Mouse (Mus musculus) neutrophil, adult 65 days (primary cell): Measurements from ENCODE around the gene Brd9. TPM values are rescaled to one million over a fixed set of nuclear protein-coding genes. Genes with fewer than 3 reads are reported as not detected.

ENCODE experiments used
- total RNA-seq: library from RNA; stranded (reverse); gene quantifications from 2 replicates; pipeline ENCODE4 v1.2.4, GENCODE M21; 2023

The Brd9 gene
- 67.7 and 86.0 TPM in 2 replicates for total RNA-seq

DNA sequence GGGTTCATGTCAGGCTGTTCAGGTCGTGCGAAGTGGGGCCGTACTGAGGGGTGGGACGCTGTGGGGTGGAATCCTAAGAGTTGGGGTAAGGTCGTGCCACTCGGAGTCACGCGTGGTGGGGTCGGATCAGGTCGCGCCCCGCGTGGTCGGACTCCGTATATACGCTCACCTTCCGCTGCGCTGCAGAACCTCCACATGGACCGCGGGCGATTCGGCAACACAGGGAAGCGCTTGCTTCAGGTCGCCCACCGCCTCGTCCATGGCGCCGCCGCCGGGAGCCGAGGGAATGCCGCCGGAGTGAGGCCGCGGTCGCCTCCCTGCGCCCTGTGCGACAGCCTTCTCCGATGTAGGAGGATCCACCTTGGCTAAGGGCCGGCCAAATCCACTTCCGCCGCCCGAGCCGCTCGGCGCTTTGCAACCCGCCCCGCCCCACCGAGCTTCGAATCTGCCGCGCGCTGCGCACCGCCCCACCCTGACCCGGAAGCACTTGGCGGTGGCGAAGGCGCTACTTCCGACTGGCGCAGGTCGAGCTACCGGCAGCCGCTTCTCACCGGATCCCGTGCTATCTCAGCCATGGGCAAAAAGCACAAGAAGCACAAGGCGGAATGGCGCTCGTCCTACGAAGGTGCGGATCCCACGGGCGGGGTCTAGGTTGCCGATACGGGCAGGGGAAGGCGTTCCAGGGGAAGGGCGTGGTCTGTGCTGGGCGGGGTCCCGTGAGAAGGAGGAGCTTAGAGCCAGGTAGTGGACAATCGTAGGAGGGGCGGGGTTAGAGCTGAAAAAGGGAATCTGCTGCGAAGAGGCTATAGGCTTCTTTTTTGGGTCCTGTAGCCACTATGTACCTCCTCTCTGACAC is at the start of gene Brd9, which contains the start of gene Trip13:
Gene Brd9 (plus strand): TSS at position 491 of the 856 bp plus-strand sequence.
Gene Trip13 (minus strand): TSS at position 464 of the 856 bp plus-strand sequence.

DNA sequence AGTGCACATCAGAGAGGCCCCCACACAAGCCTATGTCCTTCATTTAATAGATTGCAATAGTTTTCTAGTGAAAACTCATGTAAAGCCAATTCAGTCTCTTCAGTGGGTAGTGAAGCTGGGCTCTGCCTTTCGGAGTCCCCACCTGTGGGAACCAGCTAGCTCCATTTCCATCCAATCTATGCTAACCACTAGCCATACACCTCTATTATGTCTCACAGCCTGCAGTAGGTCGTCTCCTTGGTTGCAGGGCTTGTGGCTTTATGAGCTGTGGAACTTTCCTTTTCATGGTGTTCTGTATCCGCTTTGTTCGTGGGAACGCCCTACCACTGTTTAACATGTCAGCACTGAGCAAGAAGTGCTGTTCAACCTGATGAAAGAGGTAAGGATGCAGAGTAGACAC is 25.9 kb downstream of the Brd9 start, which contains the start of gene Zdhhc11:
Gene Zdhhc11 (plus strand): TSS at position 301 of the 400 bp plus-strand sequence.

DNA sequence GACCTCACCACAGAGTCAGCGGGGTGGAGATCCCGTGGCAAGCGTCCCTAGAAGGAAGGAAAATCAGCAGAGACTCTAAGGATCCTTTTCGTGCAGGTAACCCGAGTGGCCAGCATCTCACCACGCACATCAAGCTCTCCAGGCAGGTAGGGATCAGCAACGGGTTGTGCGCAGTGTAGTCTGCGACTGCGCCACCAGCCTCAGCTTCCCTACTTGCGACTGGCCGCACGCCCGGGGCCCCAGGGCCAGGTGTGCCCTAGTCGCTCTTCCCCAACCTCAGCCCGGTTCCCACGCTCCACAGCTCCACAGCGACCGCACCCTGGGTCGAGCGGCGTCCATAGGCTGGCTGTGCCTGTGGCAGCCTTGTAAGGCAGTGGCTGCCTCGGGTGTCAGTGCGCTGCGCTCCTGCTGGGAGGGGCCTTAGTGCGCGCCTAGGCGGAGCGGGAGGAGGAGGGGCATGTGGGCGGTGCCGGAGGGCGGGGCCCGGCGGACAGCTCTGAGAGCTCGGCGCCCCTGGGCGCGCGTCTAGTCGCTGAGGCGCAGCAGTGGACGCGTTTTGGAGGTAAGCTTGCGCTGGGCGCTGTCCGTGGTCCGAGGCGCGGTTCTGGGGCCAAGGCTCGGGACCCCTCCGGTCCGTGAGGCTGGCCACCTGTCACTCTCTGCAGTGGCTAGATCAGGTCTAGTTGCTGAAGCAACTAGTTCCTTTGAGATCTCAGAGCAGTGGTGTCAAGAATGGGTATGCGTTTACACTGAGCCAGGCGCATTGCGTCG is 71.5 kb downstream of the Brd9 start, which contains the start of gene Tppp:
Gene Tppp (plus strand): TSS at position 460 of the 771 bp plus-strand sequence.

Other genes with a start within 250 kb of the Brd9 start
- gene Slc6a19, start 232.9 kb upstream of the Brd9 start, total RNA-seq = 0.09 TPM in 1 of 2 replicates, not detected in the other
- 2.5 and 2.8 TPM in 2 replicates for gene Slc12a7, start 204.7 kb upstream of the Brd9 start, total RNA-seq
- gene Nkd2, start 90.2 kb upstream of the Brd9 start, total RNA-seq = not detected in 2 replicates
- gene Trip13, start within 50 bp of the Brd9 start, total RNA-seq = 5.9 and 7.1 TPM in 2 replicates
- not detected in 2 replicates for gene Zdhhc11, start 26.0 kb downstream of the Brd9 start, total RNA-seq
- gene Tppp, start 71.6 kb downstream of the Brd9 start, total RNA-seq = 2.3 TPM in 2 replicates
- 7.4 and 12.4 TPM in 2 replicates for gene Cep72, start 124.5 kb downstream of the Brd9 start, total RNA-seq
- not detected in 2 replicates for gene Slc9a3, start 183.6 kb downstream of the Brd9 start, total RNA-seq